Mouse (Mus musculus): ENCODE results near the gene Stt3a.
A peak's percentile ranks its signal among the peaks of the same experiment; 100 is the strongest.

Stt3a gene

GRCm38 (mm10) chr9:36726131-36727033 lies 41.1 kb downstream of the Stt3a start:
- peak; percentile 94 to 95 for DNase-seq (ENCODE audit: low spot score in 2 of 2)

GRCm38 (mm10) chr9:36716624-36717023 lies 50.9 kb downstream of the Stt3a start:
- DNase-seq (ENCODE audit: low spot score in 2 of 2), result no peak

GRCm38 (mm10) chr9:36707304-36707703 lies 60.2 kb downstream of the Stt3a start:
- no peak for DNase-seq (ENCODE audit: low spot score in 2 of 2)

GRCm38 (mm10) chr9:36705923-36706322 lies 61.6 kb downstream of the Stt3a start:
- no peak for DNase-seq (ENCODE audit: low spot score in 2 of 2)

GRCm38 (mm10) chr9:36694276-36694675 lies 73.2 kb downstream of the Stt3a start:
- no peak for DNase-seq (ENCODE audit: low spot score in 2 of 2)

- no peak for DNase-seq (ENCODE audit: low spot score in 2 of 2)
These were observed 74.6 kb downstream of the Stt3a start, which contains the start of gene Acrv1 for GRCm38 (mm10) chr9:36692920-36693319. Gene Acrv1 (plus strand): TSS chr9:36693220.

GRCm38 (mm10) chr9:36687329-36687728 lies 80.2 kb downstream of the Stt3a start:
- DNase-seq (ENCODE audit: low spot score in 2 of 2), result peak in 1 of 2 experiments; percentile 28

- DNase-seq (ENCODE audit: low spot score in 2 of 2), result no peak
These were observed 86.1 kb downstream of the Stt3a start for GRCm38 (mm10) chr9:36681424-36681823.

Measured in right cerebral cortex, postnatal 10 days (tissue).